Mouse (Mus musculus): Measurements from ENCODE around the gene Fbxo17.

DNA sequence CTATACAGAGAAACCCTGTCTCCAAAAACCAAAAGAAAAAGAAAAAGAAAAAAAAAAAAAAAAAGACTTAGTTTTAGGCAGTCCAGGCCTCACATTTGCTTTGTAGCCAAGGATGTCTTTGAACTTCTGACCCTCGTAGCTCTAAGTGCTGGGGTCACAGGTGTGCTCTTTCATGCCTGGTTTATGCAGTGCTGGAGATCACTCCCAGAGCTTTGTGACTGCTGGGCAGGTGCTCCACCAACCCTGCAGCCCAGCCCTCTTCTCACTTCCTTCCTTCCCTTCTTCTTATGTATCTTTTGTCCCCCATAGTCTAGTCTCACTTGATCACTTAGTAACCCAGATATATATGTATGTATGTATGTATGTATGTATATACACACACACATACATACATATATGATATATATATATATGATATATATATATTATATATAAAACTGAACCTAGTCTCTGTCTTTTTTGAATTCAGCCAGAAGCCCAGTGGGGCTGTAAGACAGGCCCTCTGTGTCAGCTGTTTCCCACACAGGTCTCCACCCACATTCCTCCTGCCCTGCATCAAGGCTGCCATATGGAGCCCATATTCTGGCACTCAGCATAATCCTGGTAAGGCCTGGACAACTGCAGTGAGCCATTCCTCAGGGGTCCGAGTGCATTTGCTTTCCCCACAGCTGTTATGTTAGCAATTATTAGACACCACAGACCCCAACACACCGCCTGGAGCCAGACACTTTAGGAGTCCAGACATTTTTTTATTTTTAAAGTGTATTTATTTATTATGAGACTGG lies 4.3 kb downstream of the Fbxo17 start:
- TF ChIP-seq CTCF (IDR thresholded peaks at IDR 0.05) (no peak), EP300 (IDR thresholded peaks at IDR 0.05) (no peak)
